Mouse (Mus musculus) CH12.LX (cell line): ENCODE data around the gene Lrrc75a. TPM values are rescaled to one million over a fixed set of nuclear protein-coding genes. Genes with fewer than 3 reads are reported as not detected.

Source experiments
- DNase-seq: peaks from one replicate; pipeline ENCODE4 v3.0.0-alpha.2; 2013; ENCODE audit errors: extremely low read depth
- H3K27ac ChIP-seq: 2 replicates; pipeline ENCODE4 v1.5.1; 2012; ENCODE audit warnings: low read depth, mild to moderate bottlenecking, control low read depth, moderate library complexity; ENCODE audit not compliant: insufficient read depth
- H3K27me3 ChIP-seq: replicated peaks from 2 replicates; pipeline ENCODE3; 2012; ENCODE audit warnings: inconsistent platforms
- H3K36me3 ChIP-seq, 2 experiments: replicated peaks in 1 of 2; 2 replicates each; pipeline versions ENCODE3 to v1.6.1; 2012; ENCODE audit warnings: inconsistent platforms in 1 of 2, low read length in 1 of 2, mild to moderate bottlenecking in 1 of 2, mixed read lengths in 1 of 2, moderate library complexity in 1 of 2; ENCODE audit not compliant: control insufficient read depth in 1 of 2, insufficient read depth in 1 of 2
- H3K4me1 ChIP-seq, 2 experiments: 2 replicates each; pipeline ENCODE4 v1.6.1; 2012; ENCODE audit warnings: inconsistent platforms in 1 of 2, moderate library complexity in 1 of 2; ENCODE audit not compliant: insufficient read depth in 2 of 2, control insufficient read depth in 1 of 2
- H3K4me2 ChIP-seq: 2 replicates; pipeline ENCODE4 v1.6.1; 2012; ENCODE audit warnings: low read depth, mild to moderate bottlenecking, control low read depth; ENCODE audit not compliant: poor library complexity, insufficient read depth, severe bottlenecking
- H3K4me3 ChIP-seq, 3 experiments: fragments of 150-350 bp in 1 of 3; sonication (generic) in 1 of 3; replicated peaks in 1 of 3; 2 replicates each; pipeline versions ENCODE3 to v1.5.1; 2011 to 2012; ENCODE audit warnings: low read depth in 2 of 3, low read length in 2 of 3, mild to moderate bottlenecking in 2 of 3, moderate library complexity in 2 of 3, control low read depth in 1 of 3, improper control_type of control experiment in 1 of 3, inconsistent platforms in 1 of 3, mixed read lengths in 1 of 3; ENCODE audit not compliant: poor library complexity in 1 of 3
- H3K79me2 ChIP-seq: replicated peaks from 2 replicates; pipeline ENCODE4 v1.6.1; 2012; ENCODE audit warnings: mild to moderate bottlenecking, moderate library complexity; ENCODE audit not compliant: control insufficient read depth, poor library complexity, insufficient read depth, severe bottlenecking; ENCODE audit errors: extremely low read depth
- H3K9ac ChIP-seq: 2 replicates; pipeline ENCODE4 v1.6.1; 2012; ENCODE audit warnings: low read depth, mild to moderate bottlenecking, control low read depth, moderate library complexity; ENCODE audit not compliant: insufficient read depth
- H3K9me3 ChIP-seq: replicated peaks from 2 replicates; pipeline ENCODE3; 2012; ENCODE audit warnings: low read length, inconsistent platforms, mixed read lengths
- BHLHE40 ChIP-seq: IDR thresholded peaks from 2 replicates; pipeline ENCODE4 v1.6.1; 2011; ENCODE audit warnings: mild to moderate bottlenecking, low read depth, low read length, improper control_type of control experiment
- CHD1 ChIP-seq: IDR thresholded peaks from 2 replicates; pipeline ENCODE4 v1.6.1; 2012; ENCODE audit warnings: low read depth, low read length, improper control_type of control experiment, inconsistent platforms
- CHD2 ChIP-seq: IDR thresholded peaks from 2 replicates; pipeline ENCODE4 v1.6.1; 2011; ENCODE audit warnings: low read length, improper control_type of control experiment
- CTCF ChIP-seq, 2 experiments: IDR thresholded peaks in 1 of 2; conservative IDR thresholded peaks in 1 of 2; 2 replicates each; pipeline ENCODE4 v1.5.1; 2011 to 2012; ENCODE audit warnings: low read depth in 2 of 2, low read length in 2 of 2, improper control_type of control experiment in 1 of 2, inconsistent platforms in 1 of 2, mild to moderate bottlenecking in 1 of 2, moderate library complexity in 1 of 2
- ELF1 ChIP-seq: IDR thresholded peaks from 2 replicates; pipeline ENCODE4 v1.6.1; 2014; ENCODE audit warnings: low read depth, mild to moderate bottlenecking, inconsistent platforms, low read length, improper control_type of control experiment
- EP300 ChIP-seq: IDR thresholded peaks from 2 replicates; pipeline ENCODE4 v1.6.1; 2011; ENCODE audit warnings: low read length, improper control_type of control experiment
- ETS1 ChIP-seq: conservative IDR thresholded peaks from 2 replicates; pipeline ENCODE4 v1.6.1; 2012; ENCODE audit warnings: low read depth, mild to moderate bottlenecking, inconsistent platforms, low read length, improper control_type of control experiment, moderate library complexity
- GABPA ChIP-seq: IDR thresholded peaks from 2 replicates; pipeline ENCODE4 v1.6.1; 2012; ENCODE audit warnings: low read depth, low read length, improper control_type of control experiment, inconsistent platforms; ENCODE audit not compliant: insufficient replicate concordance
- IRF4 ChIP-seq: IDR thresholded peaks from 2 replicates; pipeline ENCODE4 v1.6.1; 2014; ENCODE audit warnings: low read depth, mild to moderate bottlenecking, inconsistent platforms, low read length, improper control_type of control experiment
- JUN ChIP-seq: IDR thresholded peaks from 2 replicates; pipeline ENCODE4 v1.6.1; 2011; ENCODE audit warnings: low read depth, mild to moderate bottlenecking, low read length, improper control_type of control experiment, moderate library complexity; ENCODE audit not compliant: insufficient read depth
- JUND ChIP-seq: conservative IDR thresholded peaks from 2 replicates; pipeline ENCODE4 v1.6.1; 2011; ENCODE audit warnings: low read depth, low read length, improper control_type of control experiment
- MAX ChIP-seq: IDR thresholded peaks from 2 replicates; pipeline ENCODE4 v1.6.1; 2011; ENCODE audit warnings: low read length, improper control_type of control experiment
- MAZ ChIP-seq: IDR thresholded peaks from 2 replicates; pipeline ENCODE4 v1.6.1; 2012; ENCODE audit warnings: low read depth, mild to moderate bottlenecking, inconsistent platforms, low read length, improper control_type of control experiment, moderate library complexity
- MXI1 ChIP-seq: IDR thresholded peaks from 2 replicates; pipeline ENCODE4 v1.6.1; 2011; ENCODE audit warnings: mild to moderate bottlenecking, low read depth, low read length, improper control_type of control experiment
- MYC ChIP-seq: IDR thresholded peaks from 2 replicates; pipeline ENCODE4 v1.6.1; 2011; ENCODE audit warnings: low read depth, mild to moderate bottlenecking, improper control_type of control experiment, low read length
- PAX5 ChIP-seq: IDR thresholded peaks from 2 replicates; pipeline ENCODE4 v1.6.1; 2012; ENCODE audit warnings: low read length, inconsistent platforms, mixed read lengths
- RAD21 ChIP-seq: IDR thresholded peaks from 2 replicates; pipeline ENCODE4 v1.6.1; 2011; ENCODE audit warnings: low read depth, mild to moderate bottlenecking, low read length, improper control_type of control experiment, moderate library complexity
- RCOR1 ChIP-seq: conservative IDR thresholded peaks from 2 replicates; pipeline ENCODE4 v1.6.1; 2012; ENCODE audit warnings: low read depth, mild to moderate bottlenecking, inconsistent platforms, low read length, improper control_type of control experiment
- SIN3A ChIP-seq: IDR thresholded peaks from 2 replicates; pipeline ENCODE4 v1.6.1; 2012; ENCODE audit warnings: low read length, improper control_type of control experiment, inconsistent platforms
- TBP ChIP-seq: conservative IDR thresholded peaks from 2 replicates; pipeline ENCODE4 v1.6.1; 2011; ENCODE audit warnings: low read depth, low read length, improper control_type of control experiment
- TCF12 ChIP-seq: IDR thresholded peaks from 2 replicates; pipeline ENCODE4 v1.6.1; 2014; ENCODE audit warnings: low read depth, mild to moderate bottlenecking, inconsistent platforms, low read length, improper control_type of control experiment
- USF1 ChIP-seq: IDR thresholded peaks from 2 replicates; pipeline ENCODE4 v1.6.1; 2014; ENCODE audit warnings: low read depth, mild to moderate bottlenecking, inconsistent platforms, low read length, improper control_type of control experiment
- ZKSCAN1 ChIP-seq: IDR thresholded peaks from 2 replicates; pipeline ENCODE4 v1.6.1; 2012; ENCODE audit warnings: low read depth, inconsistent platforms, low read length, improper control_type of control experiment, borderline replicate concordance
- ZNF384 ChIP-seq: IDR thresholded peaks from 2 replicates; pipeline ENCODE4 v1.6.1; 2012; ENCODE audit warnings: low read depth, low read length, improper control_type of control experiment, inconsistent platforms
- dilution Hi-C: fragments of 300-500 bp; cut with MboI; formaldehyde crosslinking; loops from 2 replicates; pipeline ENCODE4 v1.14.3; 2020; ENCODE audit warnings: low sequenced_read_pairs; ENCODE audit not compliant: extremely low pct_unique_long_range_greater_than_20kb, extremely low pct_ligation_motif_present
- in situ Hi-C: fragments of 300-500 bp; cut with MboI; formaldehyde crosslinking; loops from 3 replicates; pipeline ENCODE4 v1.14.3; 2019; ENCODE audit warnings: low sequenced_read_pairs, low pct_ligation_motif_present, low pct_unique_long_range_greater_than_20kb, mixed read lengths
- polyA plus RNA-seq: library from polyadenylated mRNA; unstranded; fragments of >175 nt; gene quantifications from 2 replicates; pipeline ENCODE4 v1.2.1, GENCODE M21; 2012; ENCODE audit warnings: low read depth; ENCODE audit not compliant: insufficient read length
- total RNA-seq, 2 experiments: library from RNA; depleted of rRNA; stranded (reverse); fragments of 300-350 nt in 1 of 2; fragments of >200 nt in 1 of 2; gene quantifications; 2 replicates each; pipeline ENCODE4 v1.2.3; 2012 to 2014

Gene Lrrc75a
- total and polyA plus RNA-seq, 3 experiments = 1.3 to 12.6 (median 1.8) TPM

- H3K27ac ChIP-seq = no peak overlapping the region
- H3K4me2 ChIP-seq = no peak overlapping the region
- peaks cover 12 to 63% of the 10 kb centered on the region in 2 experiments for H3K4me1 ChIP-seq
- H3K27me3 ChIP-seq = no peaks in the 10 kb centered on the region
- H3K36me3 ChIP-seq = peaks cover 30 to 59% of the 10 kb centered on the region in 2 experiments
- no peak overlapping the region for H3K4me3 ChIP-seq
- H3K9me3 ChIP-seq = no peaks in the 10 kb centered on the region
- in situ Hi-C loops = no loop called here
- peaks cover 30% of the 10 kb centered on the region for H3K79me2 ChIP-seq
- dilution Hi-C loops = no loop called here
- TF ChIP-seq TCF12 (no peak), JUND (no peak), ZKSCAN1 (no peak), MAX (no peak), IRF4 (no peak), USF1 (no peak), ZNF384 (no peak), BHLHE40 (no peak), CHD1 (no peak), SIN3A (no peak), MAZ (no peak), ELF1 (no peak)
- TF ChIP-seq, all 38 proteins: peak for 0
- DNase-seq = no peak
- H3K9ac ChIP-seq = no peak overlapping the region
Observed at GRCm38 (mm10) chr11:62652080-62652479, 3.8 kb upstream of the Lrrc75a start.

- no peak overlapping the region for H3K27ac ChIP-seq
- no peak overlapping the region for H3K9ac ChIP-seq
- in situ Hi-C loops = no loop called here
- DNase-seq = no peak
- TF ChIP-seq MXI1 (no peak), EP300 (no peak), ELF1 (no peak), MYC (no peak), CTCF (conservative IDR thresholded peaks at IDR 0.05 in 1 of 2, IDR thresholded peaks at IDR 0.05 in 1 of 2; ENCODE audit: low read depth in 2 of 2, low read length in 2 of 2) (no peak), CHD2 (no peak), ETS1 (no peak), TBP (no peak), RAD21 (no peak), JUN (no peak), CHD1 (no peak), GABPA (no peak), PAX5 (no peak), RCOR1 (no peak), JUND (no peak)
- TF ChIP-seq, all 38 proteins: peak for 0
- Histone ChIP-seq H3K4me1 (peaks cover 12 to 63% of the 10 kb centered on the region in 2 experiments), H3K36me3 (peaks cover 25 to 54% of the 10 kb centered on the region in 2 experiments), H3K4me2 (no peak overlapping the region), H3K79me2 (peaks cover 27% of the 10 kb centered on the region), H3K9me3 (no peaks in the 10 kb centered on the region), H3K4me3 (no peak overlapping the region), H3K27me3 (no peaks in the 10 kb centered on the region)
- dilution Hi-C loops = no loop called here
Observed at GRCm38 (mm10) chr11:62651563-62651962, 3.2 kb upstream of the Lrrc75a start.
